Mouse (Mus musculus) forebrain, embryonic 15.5 days (tissue): ENCODE data around the gene Myh4. TPM values are rescaled to one million over a fixed set of nuclear protein-coding genes. Genes with fewer than 3 reads are reported as not detected.

Source experiments
- ATAC-seq: fragments of 200-750 bp; cut with Nextera tagmentation; replicated peaks from 2 replicates; pipeline ENCODE4 v1.8.0; 2017; ENCODE audit warnings: mild to moderate bottlenecking, moderate TSS enrichment, moderate library complexity
- H3K27ac ChIP-seq: fragments of 300-500 bp; sonication (generic); replicated peaks from 2 replicates; pipeline ENCODE4 v1.5.1; 2015; ENCODE audit warnings: mild to moderate bottlenecking, inconsistent platforms
- H3K27me3 ChIP-seq: fragments of 300-500 bp; sonication (generic); 2 replicates; pipeline ENCODE4 v1.6.1; 2015; ENCODE audit warnings: inconsistent platforms
- H3K36me3 ChIP-seq: fragments of 300-500 bp; sonication (generic); 2 replicates; pipeline ENCODE4 v1.6.1; 2015; ENCODE audit warnings: mild to moderate bottlenecking, inconsistent platforms
- H3K4me1 ChIP-seq: fragments of 300-500 bp; sonication (generic); 2 replicates; pipeline ENCODE4 v1.6.1; 2015; ENCODE audit warnings: inconsistent platforms
- H3K4me2 ChIP-seq: fragments of 300-500 bp; sonication (generic); replicated peaks from 2 replicates; pipeline ENCODE4 v1.6.1; 2015; ENCODE audit warnings: mild to moderate bottlenecking, inconsistent platforms
- H3K4me3 ChIP-seq: fragments of 300-500 bp; sonication (generic); 2 replicates; pipeline ENCODE4 v1.5.1; 2015; ENCODE audit warnings: mild to moderate bottlenecking, inconsistent platforms
- H3K9ac ChIP-seq: fragments of 300-500 bp; sonication (generic); replicated peaks from 2 replicates; pipeline ENCODE4 v1.6.1; 2015; ENCODE audit warnings: mild to moderate bottlenecking, inconsistent platforms
- H3K9me3 ChIP-seq: fragments of 300-500 bp; sonication (generic); 2 replicates; pipeline ENCODE4 v1.6.1; 2016; ENCODE audit warnings: inconsistent platforms
- WGBS: fragments of 180-500 bp; shearing (Covaris S2); methylation state at CpG from one replicate; pipeline ENCODE4 v1.1.7; 2015; ENCODE audit warnings: mixed read lengths; 5-methylcytosine and 5-hydroxymethylcytosine counted together
- polyA plus RNA-seq: library from polyadenylated mRNA; unstranded; fragments of >200 nt; fragmentation: Nextera tagmentation; extraction: Ambion mirVana; gene quantifications from 2 replicates; pipeline ENCODE4 v1.2.1, GENCODE M21; 2015

Gene Myh4
- polyA plus RNA-seq, 1 experiment from 2014 or later, result not detected

GRCm38 (mm10) chr11:67235639-67236358 is 2.0 kb upstream of the Myh4 start:
- no peak overlapping the region for H3K4me3 ChIP-seq
- no peaks in the 10 kb centered on the region for H3K9me3 ChIP-seq
- no peak overlapping the region for H3K4me2 ChIP-seq
- H3K27me3 ChIP-seq, result no peaks in the 10 kb centered on the region
- 70% methylated on average over 5 of the region's 5 CpGs for WGBS
- H3K9ac ChIP-seq, result no peak overlapping the region
- no peaks in the 10 kb centered on the region for H3K36me3 ChIP-seq
- ATAC-seq, result no peak
- no peak overlapping the region for H3K27ac ChIP-seq
- H3K4me1 ChIP-seq, result no peaks in the 10 kb centered on the region

- no peaks in the 10 kb centered on the region for H3K27me3 ChIP-seq
- ATAC-seq, result no peak
- no peaks in the 10 kb centered on the region for H3K36me3 ChIP-seq
- no peak overlapping the region for H3K27ac ChIP-seq
- no peak overlapping the region for H3K4me3 ChIP-seq
- H3K4me2 ChIP-seq, result no peak overlapping the region
- H3K9ac ChIP-seq, result no peak overlapping the region
- no peaks in the 10 kb centered on the region for H3K4me1 ChIP-seq
- 89% methylated on average over 9 of the region's 9 CpGs for WGBS
- H3K9me3 ChIP-seq, result no peaks in the 10 kb centered on the region
Observed at GRCm38 (mm10) chr11:67236799-67237198, 1.0 kb upstream of the Myh4 start.

GRCm38 (mm10) chr11:67241051-67241450 is 3.2 kb downstream of the Myh4 start:
- Histone ChIP-seq H3K36me3 (no peaks in the 10 kb centered on the region), H3K27ac (no peak overlapping the region), H3K27me3 (no peaks in the 10 kb centered on the region), H3K9me3 (no peaks in the 10 kb centered on the region), H3K4me2 (no peak overlapping the region), H3K4me3 (no peak overlapping the region), H3K9ac (no peak overlapping the region), H3K4me1 (no peaks in the 10 kb centered on the region)
- no peak for ATAC-seq
- WGBS, result 76% methylated on average over 6 of the region's 6 CpGs

- no peak overlapping the region for H3K9ac ChIP-seq
- no peak overlapping the region for H3K27ac ChIP-seq
- no peak overlapping the region for H3K4me3 ChIP-seq
- ATAC-seq, result peak; percentile 53; the same call in 1 of the 2 replicates
- H3K4me1 ChIP-seq, result no peaks in the 10 kb centered on the region
- H3K4me2 ChIP-seq, result no peak overlapping the region
- H3K36me3 ChIP-seq, result no peaks in the 10 kb centered on the region
- 83% methylated on average over 4 of the region's 4 CpGs for WGBS
- no peaks in the 10 kb centered on the region for H3K27me3 ChIP-seq
- no peaks in the 10 kb centered on the region for H3K9me3 ChIP-seq
Observed at GRCm38 (mm10) chr11:67253691-67254090, 15.9 kb downstream of the Myh4 start.

- WGBS, result 88% methylated on average over 7 of the region's 7 CpGs
- no peak for ATAC-seq
Observed at GRCm38 (mm10) chr11:67257048-67257447, 19.2 kb downstream of the Myh4 start.

GRCm38 (mm10) chr11:67260956-67261355 is 23.1 kb downstream of the Myh4 start:
- Histone ChIP-seq H3K4me1 (no peaks in the 10 kb centered on the region), H3K27ac (no peak overlapping the region), H3K27me3 (no peaks in the 10 kb centered on the region), H3K9ac (no peak overlapping the region), H3K36me3 (no peaks in the 10 kb centered on the region), H3K9me3 (no peaks in the 10 kb centered on the region), H3K4me2 (no peak overlapping the region), H3K4me3 (no peak overlapping the region)
- no peak for ATAC-seq
- 79% methylated on average over 6 of the region's 6 CpGs for WGBS

More at GRCm38 (mm10) chr11:67257048-67257447, 19.2 kb downstream of the Myh4 start:
- H3K27ac ChIP-seq, result no peak overlapping the region
- H3K9ac ChIP-seq, result no peak overlapping the region
- H3K27me3 ChIP-seq, result no peaks in the 10 kb centered on the region
- no peak overlapping the region for H3K4me2 ChIP-seq
- H3K4me3 ChIP-seq, result no peak overlapping the region
- H3K36me3 ChIP-seq, result no peaks in the 10 kb centered on the region
- no peaks in the 10 kb centered on the region for H3K9me3 ChIP-seq
- no peaks in the 10 kb centered on the region for H3K4me1 ChIP-seq

GRCm38 (mm10) chr11:67276601-67277174 is 38.9 kb downstream of the Myh4 start, which contains the start of gene Myh8:
Gene Myh8 (plus strand): TSS chr11:67277124.
- no peak within 1 kb of the TSS for H3K4me3 ChIP-seq
- H3K9me3 ChIP-seq, result no peaks in the 10 kb centered on the region
- no peak for ATAC-seq
- peaks cover 9% of the 10 kb centered on the region; the same call in 1 of the 2 replicates for H3K4me1 ChIP-seq
- no peak within 1 kb of the TSS for H3K27ac ChIP-seq
- H3K36me3 ChIP-seq, result no peaks in the 10 kb centered on the region
- H3K4me2 ChIP-seq, result no peak within 1 kb of the TSS
- no peak within 1 kb of the TSS for H3K9ac ChIP-seq
- WGBS, result 51% methylated on average over 10 of the region's 10 CpGs
- no peaks in the 10 kb centered on the region for H3K27me3 ChIP-seq

GRCm38 (mm10) chr11:67293440-67293839 is 55.6 kb downstream of the Myh4 start:
- H3K9me3 ChIP-seq, result no peaks in the 10 kb centered on the region
- H3K4me2 ChIP-seq, result no peak overlapping the region
- no peak for ATAC-seq
- H3K4me1 ChIP-seq, result no peaks in the 10 kb centered on the region
- H3K36me3 ChIP-seq, result no peaks in the 10 kb centered on the region
- H3K27ac ChIP-seq, result no peak overlapping the region
- no peak overlapping the region for H3K9ac ChIP-seq
- H3K4me3 ChIP-seq, result no peak overlapping the region
- H3K27me3 ChIP-seq, result no peaks in the 10 kb centered on the region
- 74% methylated on average over 1 of the region's 1 CpGs for WGBS

Other genes starting within 250 kb of the Myh4 start
- 0.31 and 0.55 TPM in 2 replicates for gene Tmem220, start 212.9 kb upstream of the Myh4 start, polyA plus RNA-seq
- 34.2 and 34.9 TPM in 2 replicates for gene Adprm, start 185.4 kb upstream of the Myh4 start, polyA plus RNA-seq
- 14.7 and 15.5 TPM in 2 replicates for gene Sco1, start 185.4 kb upstream of the Myh4 start, polyA plus RNA-seq
- gene Myh3, start 159.7 kb upstream of the Myh4 start, polyA plus RNA-seq, result 0.08 and 0.48 TPM in 2 replicates
- gene Myh2, start 67.0 kb upstream of the Myh4 start, polyA plus RNA-seq, result not detected in 2 replicates
- 0.08 TPM in 2 replicates for gene Myh1, start 38.0 kb upstream of the Myh4 start, polyA plus RNA-seq
- 0.11 and 0.23 TPM in 2 replicates for gene Myh8, start 39.1 kb downstream of the Myh4 start, polyA plus RNA-seq
- gene Myh13, start 83.6 kb downstream of the Myh4 start, polyA plus RNA-seq, result 0.04 and 0.14 TPM in 2 replicates
- gene Gas7, start 217.4 kb downstream of the Myh4 start, polyA plus RNA-seq, result 56.6 and 57.8 TPM in 2 replicates